In the genomic region with DNA sequence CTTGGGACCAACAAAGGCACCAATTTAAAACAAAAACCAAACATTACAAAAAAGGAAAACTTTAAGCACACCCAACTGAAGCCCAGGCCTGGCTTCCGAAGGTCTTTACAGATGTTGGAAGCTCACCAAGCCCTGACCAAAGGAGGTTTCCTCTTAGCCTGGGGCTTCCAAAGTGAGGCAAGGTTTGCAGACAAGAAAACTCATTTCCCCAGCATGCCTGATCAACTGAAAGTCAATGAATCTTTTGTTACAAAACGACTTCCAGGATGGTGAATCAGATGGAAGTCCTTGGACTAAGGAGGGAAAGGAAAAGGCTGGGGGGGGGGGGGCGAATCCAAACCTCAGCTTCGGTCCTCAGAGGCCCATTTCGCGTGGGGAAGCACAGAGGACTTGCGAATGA, we compare ENCODE assay signal across 20 mouse cellular contexts.
A peak's percentile ranks its signal among the peaks of the same experiment; 100 is the strongest.
DNase-seq lines count a peak whose midpoint lies in the region; ATAC-seq and TF ChIP-seq lines count a peak whose summit lies in the region.
"Had no signal": no experiment of that assay in that cellular context is flagged by ENCODE, and none has a peak within 500 bp of the region (broad histone marks: within the 10 kb centered on the region; RNA-seq: fewer than 3 reads in every experiment).

No protein-coding gene starts in this region.

- H3K36me3 ChIP-seq in heart, adult 2 months (ENCODE audit: control insufficient read depth, insufficient read depth, low read length), result no peaks in the 10 kb centered on the region
- no peaks in the 10 kb centered on the region for H3K36me3 ChIP-seq in heart, embryonic 10.5 days
- H3K36me3 ChIP-seq: G1E; midbrain, embryonic 15.5 days; neural tube, embryonic 13.5 days had no signal

- H3K27ac ChIP-seq in heart, adult 2 months, result peak overlapping the region; percentile 13; the same call in 1 of the 2 replicates
- H3K27ac ChIP-seq in heart, embryonic 10.5 days, result no peak overlapping the region
- H3K27ac ChIP-seq: hindbrain, postnatal 0 days; midbrain, embryonic 15.5 days; neural tube, embryonic 13.5 days had no signal

- intact Hi-C loops in heart, adult 2 months (cut with DNase I), result no loop called here

- CTCF ChIA-PET in Patski (lab: Charles Lee), result interaction anchor here (1.4 to 9.9 kb wide), 3 partner anchors 12 to 80 kb away, joined by 4 to 96 read pairs (median 4); no protein-coding TSS in a partner anchor

- ATAC-seq in Patski, result peak; percentile 70
- ATAC-seq: forebrain, embryonic 14.5 days; intestine, postnatal 0 days; midbrain, embryonic 15.5 days had no signal

- no peak overlapping the region for H3K4me3 ChIP-seq in heart, adult 2 months
- no peak overlapping the region for H3K4me3 ChIP-seq in heart, embryonic 10.5 days
- H3K4me3 ChIP-seq: erythroblast, embryonic 14.5 days; midbrain, embryonic 15.5 days; myocyte; neural tube, embryonic 13.5 days had no signal

- H3K4me1 ChIP-seq in heart, adult 2 months (ENCODE audit: control insufficient read depth, insufficient read depth, low read length), result peaks cover 3% of the 10 kb centered on the region; the same call in 1 of the 2 replicates
- H3K4me1 ChIP-seq in heart, embryonic 10.5 days, result no peaks in the 10 kb centered on the region
- H3K4me1 ChIP-seq: midbrain, embryonic 15.5 days; neural tube, embryonic 13.5 days had no signal

- H3K9ac ChIP-seq in heart, adult 2 months (ENCODE audit: low read depth, low read length), result no peak overlapping the region
- H3K9ac ChIP-seq: midbrain, embryonic 15.5 days; neural tube, embryonic 13.5 days had no signal

- no peaks in the 10 kb centered on the region for H3K9me3 ChIP-seq in heart, embryonic 10.5 days
- H3K9me3 ChIP-seq: G1E; midbrain, embryonic 15.5 days; neural tube, embryonic 13.5 days had no signal

- in situ Hi-C loops in Patski (cut with MboI; ENCODE audit: low pct_unique_long_range_greater_than_20kb), result no loop called here

- no peaks in the 10 kb centered on the region for H3K79me2 ChIP-seq in heart, adult 2 months (replicated peaks; ENCODE audit: control insufficient read depth, insufficient read depth, low read length)

- peak; percentile 13 for DNase-seq in adrenal gland, adult 2 months
- DNase-seq in adrenal gland, postnatal 4 days (ENCODE audit: low spot score in 2 of 2), result no peak
- DNase-seq in heart, adult 2 months, result no peak
- DNase-seq in heart, embryonic 10.5 days (ENCODE audit: low spot score), result no peak
- DNase-seq in 3T3-L1 (ENCODE audit: low read depth, low spot score), result peak; percentile 88
- peak; percentile 38 for DNase-seq in Patski (ENCODE audit: low read depth, low spot score)
- no peak for DNase-seq in cerebellum, postnatal 10 days
- no peak for DNase-seq in c-Kit-positive CD71-positive TER-119-positive erythroid progenitor cells, embryonic 14.5 days (ENCODE audit: low spot score)
- DNase-seq: gastrocnemius, postnatal 14 days; lung, postnatal 4 days; right cerebral cortex, postnatal 25 days; spleen, adult 18-20 months had no signal

- no peak for TF ChIP-seq EP300 in heart, adult 2 months (IDR thresholded peaks at IDR 0.05; ENCODE audit: insufficient read depth, low read depth, low read length)

- no peak for TF ChIP-seq CTCF in heart, adult 2 months (IDR thresholded peaks at IDR 0.05)
- no peak for TF ChIP-seq CTCF in Patski (IDR thresholded peaks at IDR 0.05)

- POLR2A ChIA-PET in Patski (lab: Charles Lee), result interaction anchor here (0.6 to 0.8 kb wide), 6 partner anchors 19 to 561 kb away, joined by 3 to 5 read pairs (median 4); no protein-coding TSS in a partner anchor

- TF ChIP-seq POLR2A in heart, adult 2 months (IDR thresholded peaks at IDR 0.05; ENCODE audit: insufficient read depth, low read depth, low read length), result no peak

- WGBS in heart, adult 2 months, result 22% methylated on average over 7 of the region's 7 CpGs
- 69% methylated on average over 7 of the region's 7 CpGs for WGBS in heart, embryonic 10.5 days

- no peaks in the 10 kb centered on the region for H3K27me3 ChIP-seq in heart, adult 2 months (ENCODE audit: control insufficient read depth, insufficient read depth, low read length)
- no peaks in the 10 kb centered on the region for H3K27me3 ChIP-seq in heart, embryonic 10.5 days (ENCODE audit: insufficient read depth, poor library complexity, severe bottlenecking)
- no peaks in the 10 kb centered on the region for H3K27me3 ChIP-seq in Patski
- H3K27me3 ChIP-seq: midbrain, embryonic 15.5 days; neural tube, embryonic 13.5 days had no signal

Comparison
In these comparisons a context has a peak if more than half of its experiments do, and no peak if none do; other contexts are left out.
1. DNase-seq: peak in adrenal gland, adult 2 months (single experiment), 3T3-L1 (single experiment) and Patski (single experiment); none in adrenal gland, postnatal 4 days (0 of 2), heart, adult 2 months (0 of 2), heart, embryonic 10.5 days (single experiment), cerebellum, postnatal 10 days (0 of 2) and c-Kit-positive CD71-positive TER-119-positive erythroid progenitor cells, embryonic 14.5 days (single experiment).